8 mouse cellular contexts compared by ENCODE assay signal in genomic region chr16:20589366-20589938, GRCm38 (mm10). TPM values are rescaled to one million over a fixed set of nuclear protein-coding genes. Genes with fewer than 3 reads are reported as not detected.
DNase-seq lines count a peak whose midpoint lies in the region; ATAC-seq and TF ChIP-seq lines count a peak whose summit lies in the region.

Vwa5b2 (plus strand) TSS chr16:20589471.

- WGBS in kidney, postnatal 0 days = 0% methylated on average over 22 of the region's 24 CpGs
- 1% methylated on average over 24 of the region's 24 CpGs for WGBS in limb, embryonic 14.5 days

- no peak within 1 kb of the TSS for H3K27ac ChIP-seq in kidney, postnatal 0 days
- no peak within 1 kb of the TSS for H3K27ac ChIP-seq in limb, embryonic 14.5 days (replicated peaks; ENCODE audit: low read depth, low read length)

- DNase-seq in kidney, postnatal 0 days (ENCODE audit: low spot score) = peak; percentile 8
- DNase-seq in kidney, adult 8-10 months = no peak
- peak; percentile 35 to 38 for DNase-seq in cerebellum, postnatal 25 days
- peak; percentile 33 to 48 for DNase-seq in frontal cortex, postnatal 14 days (ENCODE audit: low spot score in 2 of 2)
- DNase-seq in limb, embryonic 14.5 days (ENCODE audit: low spot score) = peak; percentile 8
- peak; percentile 56 for DNase-seq in right cerebral cortex, postnatal 25 days
- no peak for DNase-seq in kidney, postnatal 25 days

- peak within 1 kb of the TSS; percentile 91 for H3K4me2 ChIP-seq in kidney, postnatal 0 days (ENCODE audit: low read length)
- peak within 1 kb of the TSS; percentile 90 for H3K4me2 ChIP-seq in limb, embryonic 14.5 days (replicated peaks; ENCODE audit: low read depth, low read length, severe bottlenecking)

- H3K27me3 ChIP-seq in kidney, postnatal 0 days (ENCODE audit: insufficient read depth, low read length) = peaks cover 34% of the 10 kb centered on the region
- peaks cover 48% of the 10 kb centered on the region for H3K27me3 ChIP-seq in limb, embryonic 14.5 days (ENCODE audit: control insufficient read depth, insufficient read depth, low read length)

- no peak for TF ChIP-seq POLR2A in limb, embryonic 14.5 days (IDR thresholded peaks at IDR 0.05; ENCODE audit: borderline replicate concordance, extremely low read depth, insufficient read depth, insufficient read length)

- peak; percentile 75 for ATAC-seq in kidney, postnatal 0 days (replicated peaks; ENCODE audit: low FRiP score, low read depth)
- ATAC-seq in limb, embryonic 14.5 days (ENCODE audit: low FRiP score, low read depth) = peak; percentile 61
- ATAC-seq in activated CD4-positive, CD25-positive, alpha-beta regulatory T cell, adult 4 months = no peak

- H3K36me3 ChIP-seq in kidney, postnatal 0 days (ENCODE audit: insufficient read depth, low read length) = no peaks in the 10 kb centered on the region
- no peaks in the 10 kb centered on the region for H3K36me3 ChIP-seq in limb, embryonic 14.5 days (ENCODE audit: control insufficient read depth, insufficient read depth, low read length)

- H3K9ac ChIP-seq in kidney, postnatal 0 days (ENCODE audit: low read depth, low read length) = peak within 1 kb of the TSS; percentile 37; the same call in 1 of the 2 replicates
- H3K9ac ChIP-seq in limb, embryonic 14.5 days (ENCODE audit: low read depth, low read length, severe bottlenecking) = peak within 1 kb of the TSS; percentile 54

- TF ChIP-seq CTCF in kidney, postnatal 0 days (IDR thresholded peaks at IDR 0.05; ENCODE audit: low read depth) = no peak

- peaks cover 17% of the 10 kb centered on the region for H3K4me1 ChIP-seq in kidney, postnatal 0 days (replicated peaks; ENCODE audit: insufficient read depth, low read length)
- peaks cover 17% of the 10 kb centered on the region for H3K4me1 ChIP-seq in limb, embryonic 14.5 days (ENCODE audit: control insufficient read depth, insufficient read depth, low read length)

- no peaks in the 10 kb centered on the region for H3K9me3 ChIP-seq in kidney, postnatal 0 days (replicated peaks; ENCODE audit: low read length)
- no peaks in the 10 kb centered on the region for H3K9me3 ChIP-seq in limb, embryonic 14.5 days (ENCODE audit: control insufficient read depth, low read length)

- peak within 1 kb of the TSS; percentile 48 for H3K4me3 ChIP-seq in kidney, postnatal 0 days (replicated peaks; ENCODE audit: low read depth, low read length)
- H3K4me3 ChIP-seq in limb, embryonic 14.5 days (replicated peaks; ENCODE audit: low read length) = peak within 1 kb of the TSS; percentile 52

RNA-seq across cellular contexts. Expression of gene Vwa5b2, which starts in this region (rescaled TPM):
- polyA plus RNA-seq in kidney, postnatal 0 days (2015; fragmentation: Nextera tagmentation; extraction: Ambion mirVana) = 0.38 and 0.43 TPM in 2 replicates
- polyA plus RNA-seq in limb, embryonic 14.5 days (2012; rRNA removed) = 2.0 and 2.5 TPM in 2 replicates
- polyA plus RNA-seq in limb, embryonic 14.5 days (2014; fragmentation: Nextera tagmentation; extraction: Ambion mirVana) = 0.22 and 1.1 TPM in 2 replicates
- under 1 TPM; 0.11 to 0.42 TPM for polyA plus RNA-seq in activated CD4-positive, CD25-positive, alpha-beta regulatory T cell, adult 4 months (2017; shearing (Covaris generic))

Comparison
In these comparisons a context has a peak if more than half of its experiments do, and no peak if none do; other contexts are left out.
1. Peak in DNase-seq, ATAC-seq, H3K4me3 ChIP-seq, H3K9ac ChIP-seq and H3K4me2 ChIP-seq in kidney, postnatal 0 days; RNA of the gene not detected or under 1 TPM.
2. DNase-seq: peak in cerebellum, postnatal 25 days (2 of 2), frontal cortex, postnatal 14 days (2 of 2), limb, embryonic 14.5 days (single experiment) and right cerebral cortex, postnatal 25 days (single experiment); none in kidney, adult 8-10 months (0 of 2) and kidney, postnatal 25 days (0 of 2).